Mouse (Mus musculus) olfactory bulb, adult 2 months (tissue): ENCODE data around the gene Fam167b.

Source experiments
- CTCF ChIP-seq: fragments of 200-500 bp; IDR thresholded peaks from 2 replicates; pipeline ENCODE4 v1.5.1; 2012; ENCODE audit warnings: low read depth, mild to moderate bottlenecking, low read length, moderate library complexity; ENCODE audit not compliant: insufficient read depth
- POLR2A ChIP-seq: fragments of 200-500 bp; IDR thresholded peaks from 2 replicates; pipeline ENCODE4 v1.6.1; 2012; ENCODE audit warnings: mild to moderate bottlenecking, low read depth, low read length, moderate library complexity; ENCODE audit not compliant: insufficient read depth

DNA sequence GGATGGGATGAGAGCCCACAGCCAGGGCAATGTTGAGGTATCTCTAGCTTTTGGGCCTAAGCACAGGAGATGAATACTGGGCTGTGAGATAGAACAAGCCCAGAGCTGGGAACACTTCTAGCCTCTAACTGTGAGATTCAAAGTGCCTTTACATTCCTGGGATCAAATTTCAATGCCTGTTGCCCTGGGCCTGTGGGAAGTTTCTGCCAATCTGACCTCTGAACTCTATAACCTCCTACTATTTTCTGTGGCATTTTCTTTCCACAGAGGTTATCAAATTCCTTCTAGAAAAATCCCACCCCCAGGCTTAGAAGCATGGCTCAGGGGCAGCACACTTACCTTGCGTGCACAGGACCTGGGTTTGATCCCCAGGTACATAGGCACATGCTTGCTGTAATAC lies 28.1 kb downstream of the Fam167b start:
- TF ChIP-seq CTCF (no peak), POLR2A (no peak)
